Mouse (Mus musculus): Measurements from ENCODE around the gene Dclre1c. TPM values are rescaled to one million over a fixed set of nuclear protein-coding genes. Genes with fewer than 3 reads are reported as not detected.

Dclre1c gene
- polyA plus RNA-seq, 1 experiment = 2.3 TPM

GRCm38 (mm10) chr2:3437956-3438355, 14.0 kb downstream of the Dclre1c start:
- WGBS = 80% methylated on average over 7 of the region's 7 CpGs
- DNase-seq = no peak
- no peak overlapping the region for H3K27ac ChIP-seq (ENCODE audit: insufficient read depth, low read depth, low read length)
- no peak for TF ChIP-seq CTCF (conservative IDR thresholded peaks at IDR 0.05; ENCODE audit: insufficient read depth, insufficient read length, low read depth, low read length)
- TF ChIP-seq POLR2A (IDR thresholded peaks at IDR 0.05; ENCODE audit: low read depth, low read length) = no peak
- H3K27me3 ChIP-seq (replicated peaks; ENCODE audit: control insufficient read depth, insufficient read depth, low read length) = no peaks in the 10 kb centered on the region
- H3K36me3 ChIP-seq (ENCODE audit: control insufficient read depth, insufficient read depth, low read length) = no peaks in the 10 kb centered on the region; the same call in 1 of the 2 replicates
- H3K4me3 ChIP-seq (ENCODE audit: insufficient read depth, low read depth, low read length) = no peak overlapping the region
- H3K4me1 ChIP-seq (ENCODE audit: control insufficient read depth, insufficient read depth, low read length) = no peaks in the 10 kb centered on the region

DNA sequence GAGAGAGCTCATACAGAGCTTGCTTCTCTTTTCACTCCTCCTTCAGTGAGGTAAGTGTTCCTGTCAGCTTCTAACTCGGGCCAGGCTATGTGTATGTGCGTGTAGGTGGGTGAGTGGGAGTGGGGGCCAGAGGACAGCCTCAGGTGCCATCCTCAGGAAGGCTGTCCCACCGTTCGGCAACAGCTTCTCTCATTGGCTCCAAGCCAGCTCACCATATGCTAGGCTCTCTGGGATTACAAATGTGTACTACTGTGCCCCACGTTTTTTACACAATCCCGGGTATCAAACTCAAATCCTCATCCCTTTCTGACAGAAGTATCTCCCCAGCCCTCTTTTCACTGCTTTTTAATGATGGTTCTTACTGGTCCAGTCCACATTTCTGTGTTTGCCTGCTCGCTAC, 20.3 kb downstream of the Dclre1c start:
- H3K36me3 ChIP-seq (ENCODE audit: control insufficient read depth, insufficient read depth, low read length) = no peaks in the 10 kb centered on the region; the same call in 1 of the 2 replicates
- H3K27me3 ChIP-seq (replicated peaks; ENCODE audit: control insufficient read depth, insufficient read depth, low read length) = no peaks in the 10 kb centered on the region
- H3K27ac ChIP-seq (ENCODE audit: insufficient read depth, low read depth, low read length) = no peak overlapping the region
- 80% methylated on average over 7 of the region's 7 CpGs for WGBS
- H3K4me3 ChIP-seq (ENCODE audit: insufficient read depth, low read depth, low read length) = no peak overlapping the region
- no peak for DNase-seq
- TF ChIP-seq POLR2A (IDR thresholded peaks at IDR 0.05; ENCODE audit: low read depth, low read length) = no peak
- TF ChIP-seq CTCF (conservative IDR thresholded peaks at IDR 0.05; ENCODE audit: insufficient read depth, insufficient read length, low read depth, low read length) = no peak
- H3K4me1 ChIP-seq (ENCODE audit: control insufficient read depth, insufficient read depth, low read length) = no peaks in the 10 kb centered on the region

GRCm38 (mm10) chr2:3445984-3446383, 22.1 kb downstream of the Dclre1c start:
- H3K27me3 ChIP-seq (replicated peaks; ENCODE audit: control insufficient read depth, insufficient read depth, low read length) = no peaks in the 10 kb centered on the region
- no peak for DNase-seq
- TF ChIP-seq POLR2A (IDR thresholded peaks at IDR 0.05; ENCODE audit: low read depth, low read length) = no peak
- TF ChIP-seq CTCF (conservative IDR thresholded peaks at IDR 0.05; ENCODE audit: insufficient read depth, insufficient read length, low read depth, low read length) = no peak
- no peaks in the 10 kb centered on the region for H3K4me1 ChIP-seq (ENCODE audit: control insufficient read depth, insufficient read depth, low read length)
- no peaks in the 10 kb centered on the region for H3K36me3 ChIP-seq (ENCODE audit: control insufficient read depth, insufficient read depth, low read length)
- H3K27ac ChIP-seq (ENCODE audit: insufficient read depth, low read depth, low read length) = no peak overlapping the region
- H3K4me3 ChIP-seq (ENCODE audit: insufficient read depth, low read depth, low read length) = no peak overlapping the region
- WGBS = 49% methylated on average over 4 of the region's 4 CpGs

DNA sequence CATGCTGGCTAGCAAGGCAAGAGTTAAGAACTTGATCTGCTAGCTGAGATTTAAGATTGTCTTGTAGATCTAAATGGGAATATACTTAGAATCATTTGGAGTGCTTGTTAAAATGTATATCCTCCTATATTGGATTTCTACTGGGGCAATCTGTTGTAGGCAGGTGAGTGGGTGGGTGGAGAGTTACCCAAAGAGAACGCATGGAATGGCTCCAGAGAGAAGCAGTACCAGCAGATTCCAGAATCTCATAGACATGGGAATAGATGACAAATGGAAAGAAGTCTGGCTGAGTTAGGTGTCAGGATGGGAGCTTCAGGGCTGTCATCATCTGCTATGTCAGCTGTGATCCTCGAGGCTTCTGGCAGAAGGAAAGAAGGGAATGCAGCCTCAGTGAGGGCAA, 25.5 kb downstream of the Dclre1c start:
- Histone ChIP-seq H3K36me3 (ENCODE audit: control insufficient read depth, insufficient read depth, low read length) (peaks cover 1% of the 10 kb centered on the region), H3K4me1 (ENCODE audit: control insufficient read depth, insufficient read depth, low read length) (no peaks in the 10 kb centered on the region), H3K4me3 (ENCODE audit: insufficient read depth, low read depth, low read length) (no peak overlapping the region), H3K27me3 (replicated peaks; ENCODE audit: control insufficient read depth, insufficient read depth, low read length) (no peaks in the 10 kb centered on the region), H3K27ac (ENCODE audit: insufficient read depth, low read depth, low read length) (no peak overlapping the region)
- TF ChIP-seq POLR2A (IDR thresholded peaks at IDR 0.05; ENCODE audit: low read depth, low read length) = no peak
- WGBS = 71% methylated on average over 2 of the region's 2 CpGs
- no peak for DNase-seq

GRCm38 (mm10) chr2:3453096-3453495, 29.2 kb downstream of the Dclre1c start:
- DNase-seq = no peak
- no peaks in the 10 kb centered on the region for H3K27me3 ChIP-seq (replicated peaks; ENCODE audit: control insufficient read depth, insufficient read depth, low read length)
- no peak overlapping the region for H3K4me3 ChIP-seq (ENCODE audit: insufficient read depth, low read depth, low read length)
- H3K4me1 ChIP-seq (ENCODE audit: control insufficient read depth, insufficient read depth, low read length) = no peaks in the 10 kb centered on the region
- no peak overlapping the region for H3K27ac ChIP-seq (ENCODE audit: insufficient read depth, low read depth, low read length)
- peaks cover 1% of the 10 kb centered on the region for H3K36me3 ChIP-seq (ENCODE audit: control insufficient read depth, insufficient read depth, low read length)
- 94% methylated on average over 3 of the region's 3 CpGs for WGBS
- TF ChIP-seq POLR2A (IDR thresholded peaks at IDR 0.05; ENCODE audit: low read depth, low read length) = no peak
- no peak for TF ChIP-seq CTCF (conservative IDR thresholded peaks at IDR 0.05; ENCODE audit: insufficient read depth, insufficient read length, low read depth, low read length)

GRCm38 (mm10) chr2:3456590-3456989, 32.7 kb downstream of the Dclre1c start:
- no peak for DNase-seq
- 87% methylated on average over 4 of the region's 4 CpGs for WGBS
- no peak overlapping the region for H3K4me3 ChIP-seq (ENCODE audit: insufficient read depth, low read depth, low read length)
- no peak overlapping the region for H3K27ac ChIP-seq (ENCODE audit: insufficient read depth, low read depth, low read length)
- H3K4me1 ChIP-seq (ENCODE audit: control insufficient read depth, insufficient read depth, low read length) = no peaks in the 10 kb centered on the region
- peaks cover 1% of the 10 kb centered on the region for H3K36me3 ChIP-seq (ENCODE audit: control insufficient read depth, insufficient read depth, low read length)
- no peaks in the 10 kb centered on the region for H3K27me3 ChIP-seq (replicated peaks; ENCODE audit: control insufficient read depth, insufficient read depth, low read length)
- no peak for TF ChIP-seq POLR2A (IDR thresholded peaks at IDR 0.05; ENCODE audit: low read depth, low read length)
- TF ChIP-seq CTCF (conservative IDR thresholded peaks at IDR 0.05; ENCODE audit: insufficient read depth, insufficient read length, low read depth, low read length) = no peak

DNA sequence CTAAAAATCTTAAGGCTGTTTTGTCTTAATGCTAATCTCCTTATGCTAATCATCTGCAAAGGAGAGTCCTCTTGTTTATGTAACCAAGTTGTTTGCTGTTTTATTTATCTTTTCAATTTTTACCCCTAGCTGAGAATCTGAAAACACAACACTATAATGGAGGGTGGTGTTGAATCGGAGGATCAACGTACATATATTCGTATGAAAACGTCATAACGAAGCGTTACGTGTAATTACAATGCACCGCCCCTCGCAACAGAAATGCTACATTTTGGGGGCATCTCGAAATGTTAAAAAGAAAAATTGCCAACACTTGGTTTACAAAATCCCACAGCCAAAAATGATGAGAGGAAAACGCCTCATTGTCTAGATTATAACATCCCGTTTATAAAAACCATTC, 50.0 kb downstream of the Dclre1c start:
- H3K27ac ChIP-seq (ENCODE audit: insufficient read depth, low read depth, low read length) = no peak overlapping the region
- no peak for TF ChIP-seq POLR2A (IDR thresholded peaks at IDR 0.05; ENCODE audit: low read depth, low read length)
- no peak for TF ChIP-seq CTCF (conservative IDR thresholded peaks at IDR 0.05; ENCODE audit: insufficient read depth, insufficient read length, low read depth, low read length)

More for the DNA sequence above, 50.0 kb downstream of the Dclre1c start:
- H3K4me1 ChIP-seq (ENCODE audit: control insufficient read depth, insufficient read depth, low read length) = peaks cover 4% of the 10 kb centered on the region; the same call in 1 of the 2 replicates
- no peaks in the 10 kb centered on the region for H3K27me3 ChIP-seq (replicated peaks; ENCODE audit: control insufficient read depth, insufficient read depth, low read length)
- 2% methylated on average over 12 of the region's 12 CpGs for WGBS
- peak overlapping the region; percentile 91 for H3K4me3 ChIP-seq (ENCODE audit: insufficient read depth, low read depth, low read length)
- H3K36me3 ChIP-seq (ENCODE audit: control insufficient read depth, insufficient read depth, low read length) = no peaks in the 10 kb centered on the region
- DNase-seq = no peak
